Mouse (Mus musculus) CH12F3 (cell line): ENCODE results near the gene Zfp974.
"Not testable (repeated sequence)": the region's sequence is repeated elsewhere in the genome, so short reads cannot be mapped to it uniquely, and the experiment has no call there.

Source experiments
- in situ Hi-C: fragments of 300-500 bp; cut with MboI; formaldehyde crosslinking; loops from 2 replicates; pipeline ENCODE4 v1.14.3; 2020; ENCODE audit warnings: low sequenced_read_pairs

Gene Zfp974

DNA sequence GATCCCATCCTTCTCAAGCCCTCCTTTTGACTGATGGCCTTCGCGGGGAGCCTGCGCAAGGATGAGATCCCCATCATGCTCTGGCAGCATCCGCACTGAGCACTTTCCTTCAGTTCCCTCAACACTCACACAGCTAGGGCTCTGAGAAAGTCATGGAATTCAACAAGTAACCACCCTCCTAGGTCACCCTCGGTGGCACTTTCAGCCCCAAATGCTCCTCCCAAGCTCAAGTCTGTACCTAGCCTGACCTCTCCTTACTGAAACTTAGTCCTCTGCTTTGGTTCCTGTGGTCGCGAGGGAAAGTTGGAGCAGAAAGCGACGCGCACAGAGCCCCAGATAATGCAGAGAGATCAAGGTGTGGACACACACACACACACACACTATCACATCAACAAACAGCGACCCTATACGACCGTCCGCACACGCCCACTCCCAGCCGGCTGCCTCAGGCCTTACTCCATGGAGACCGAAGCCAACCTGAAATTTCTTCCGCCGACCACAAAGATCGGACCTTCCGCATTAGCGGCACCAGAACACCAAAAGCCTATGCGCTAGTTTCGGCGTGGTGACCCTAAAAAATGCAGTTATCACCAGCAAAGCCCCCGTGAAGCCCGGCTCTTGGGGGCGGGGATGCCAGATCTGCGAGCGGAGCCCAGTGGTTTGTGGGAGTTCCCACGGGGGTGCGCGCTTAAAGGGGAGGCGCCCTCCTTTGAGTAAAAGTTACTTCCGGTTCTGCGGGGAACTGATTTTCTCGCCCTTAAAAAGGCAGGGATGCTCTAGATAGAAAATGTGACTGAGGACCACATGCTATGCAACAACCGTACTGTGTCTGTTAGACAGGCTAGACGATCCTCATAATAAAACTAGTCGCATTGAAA, at the start of gene Zfp974:
Zfp974 (minus strand) TSS at position 643 of the 878 bp plus-strand sequence.
- in situ Hi-C loops: no loop called here

DNA sequence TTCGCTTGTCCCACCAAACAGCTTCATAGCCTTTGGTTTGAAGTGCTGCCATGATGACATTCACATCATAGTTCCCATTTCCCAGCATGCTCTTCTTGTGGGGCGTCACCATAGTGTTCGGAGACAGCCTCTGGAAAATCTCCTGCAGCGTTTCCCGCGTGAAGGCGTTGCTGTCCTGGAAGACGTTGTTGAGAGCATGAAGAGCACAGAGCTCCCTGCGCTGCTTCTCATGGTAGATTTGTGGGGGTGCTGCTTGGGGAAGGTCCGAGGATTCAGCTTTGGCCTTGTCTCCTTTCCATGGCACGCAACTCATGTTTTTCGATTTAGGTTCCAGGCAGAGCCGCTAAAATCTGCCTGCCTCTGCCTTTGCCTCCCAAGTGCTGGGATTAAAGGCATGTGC, 20.2 kb upstream of the Zfp974 start:
- in situ Hi-C loops: not testable (repeated sequence)

DNA sequence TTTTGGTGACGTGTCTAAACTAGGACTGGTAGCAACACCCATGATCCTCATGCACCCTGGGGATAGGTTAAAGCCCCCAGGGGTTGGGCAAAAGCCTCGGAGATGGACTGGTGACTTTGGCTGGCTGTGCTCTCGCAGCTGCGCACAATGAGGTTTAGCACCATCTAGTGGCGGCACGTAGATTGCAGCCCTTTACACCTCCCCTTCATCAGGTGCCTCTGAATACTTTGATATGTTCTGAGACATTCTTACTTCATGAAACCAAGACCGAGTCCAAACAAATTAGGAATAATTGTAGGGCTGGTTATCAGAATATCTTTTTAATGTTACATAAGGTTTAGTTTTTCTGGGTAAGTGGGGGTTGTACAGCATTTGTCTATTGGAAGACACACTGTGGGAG, 12.6 kb upstream of the Zfp974 start:
- in situ Hi-C loops: not testable (repeated sequence)

DNA sequence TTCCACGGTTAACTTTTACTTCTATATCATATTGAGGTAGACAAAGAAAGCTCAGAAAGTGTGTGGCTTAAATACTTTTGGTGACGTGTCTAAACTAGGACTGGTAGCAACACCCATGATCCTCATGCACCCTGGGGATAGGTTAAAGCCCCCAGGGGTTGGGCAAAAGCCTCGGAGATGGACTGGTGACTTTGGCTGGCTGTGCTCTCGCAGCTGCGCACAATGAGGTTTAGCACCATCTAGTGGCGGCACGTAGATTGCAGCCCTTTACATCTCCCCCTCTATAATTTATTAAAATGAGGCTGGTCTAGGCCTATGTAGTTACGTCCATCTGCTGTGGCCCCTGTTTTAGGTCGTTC, 4.5 kb upstream of the Zfp974 start:
- in situ Hi-C loops: not testable (repeated sequence)

DNA sequence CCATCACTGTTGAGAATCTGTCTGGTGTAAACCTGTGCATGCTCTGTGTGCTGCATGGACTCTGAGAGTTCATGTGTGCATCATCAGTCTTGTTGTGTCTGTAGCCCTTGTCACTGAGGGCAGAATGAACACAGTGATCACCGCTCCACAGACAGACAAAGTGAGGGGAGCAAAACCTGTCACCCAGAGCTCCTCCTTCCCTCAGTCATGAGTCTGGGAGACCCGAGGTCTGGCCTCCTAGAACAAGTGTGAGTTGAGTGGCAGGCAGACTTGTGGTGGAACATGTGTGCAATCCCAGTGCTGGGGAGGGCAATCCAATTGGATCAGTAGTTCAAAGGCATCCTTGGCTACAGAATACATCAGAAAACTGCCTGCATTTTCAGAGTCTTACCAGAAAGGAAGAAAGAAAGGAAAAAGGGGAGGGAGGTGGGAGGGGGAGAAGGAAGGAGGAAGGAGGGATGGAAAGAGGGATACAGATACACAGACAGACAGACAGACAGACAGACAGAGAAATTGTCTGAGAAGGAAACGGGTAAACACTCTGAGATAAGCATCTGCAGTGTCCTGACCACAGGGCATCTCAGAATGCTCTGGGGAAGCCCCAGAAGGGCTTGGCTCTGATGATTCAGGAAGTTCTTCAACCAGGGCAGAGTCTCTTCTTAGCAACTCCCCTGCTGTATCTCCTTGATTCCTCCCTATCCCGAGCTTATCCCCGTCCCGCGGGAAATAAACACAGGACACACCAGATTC, 4.0 kb upstream of the Zfp974 start:
- in situ Hi-C loops: no loop called here

DNA sequence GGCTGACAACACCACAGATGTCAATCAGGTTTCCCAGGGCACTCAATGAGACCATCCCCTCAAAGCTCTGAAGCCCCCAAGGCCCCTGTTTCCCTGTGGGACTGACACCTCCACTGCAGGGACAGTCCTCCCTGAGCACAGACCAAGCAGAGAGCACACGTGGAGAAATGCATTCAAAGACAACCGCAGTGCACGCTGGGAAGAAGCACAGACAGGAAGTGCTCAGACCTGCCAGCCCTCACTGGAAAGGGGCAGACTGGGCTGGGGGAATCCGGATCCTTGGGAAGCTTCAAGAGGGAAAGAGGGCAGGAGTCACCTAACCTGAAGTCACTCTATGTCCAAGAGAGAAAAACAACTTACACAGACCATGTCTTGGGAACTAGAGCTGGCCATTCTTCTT, 2.2 kb downstream of the Zfp974 start:
- in situ Hi-C loops: not testable (repeated sequence)

DNA sequence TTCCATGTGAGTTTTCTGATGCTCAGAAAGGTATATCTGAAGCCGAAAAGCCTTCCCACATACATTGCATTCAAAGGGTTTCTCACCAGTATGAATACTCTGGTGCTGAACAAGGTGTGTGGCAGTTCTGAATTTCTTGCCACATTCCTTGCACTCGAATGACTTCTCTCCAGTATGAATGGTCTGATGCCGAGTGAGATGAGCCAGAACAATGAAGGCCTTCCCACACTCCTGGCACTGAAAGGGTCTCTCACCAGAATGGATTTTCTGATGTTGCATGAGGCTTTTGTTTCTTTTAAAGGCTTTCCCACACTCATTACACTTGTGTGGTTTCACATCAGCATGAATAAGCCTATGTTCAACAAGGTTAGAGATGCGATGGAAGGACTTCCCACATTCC, 18.3 kb downstream of the Zfp974 start:
- in situ Hi-C loops: not testable (repeated sequence)

DNA sequence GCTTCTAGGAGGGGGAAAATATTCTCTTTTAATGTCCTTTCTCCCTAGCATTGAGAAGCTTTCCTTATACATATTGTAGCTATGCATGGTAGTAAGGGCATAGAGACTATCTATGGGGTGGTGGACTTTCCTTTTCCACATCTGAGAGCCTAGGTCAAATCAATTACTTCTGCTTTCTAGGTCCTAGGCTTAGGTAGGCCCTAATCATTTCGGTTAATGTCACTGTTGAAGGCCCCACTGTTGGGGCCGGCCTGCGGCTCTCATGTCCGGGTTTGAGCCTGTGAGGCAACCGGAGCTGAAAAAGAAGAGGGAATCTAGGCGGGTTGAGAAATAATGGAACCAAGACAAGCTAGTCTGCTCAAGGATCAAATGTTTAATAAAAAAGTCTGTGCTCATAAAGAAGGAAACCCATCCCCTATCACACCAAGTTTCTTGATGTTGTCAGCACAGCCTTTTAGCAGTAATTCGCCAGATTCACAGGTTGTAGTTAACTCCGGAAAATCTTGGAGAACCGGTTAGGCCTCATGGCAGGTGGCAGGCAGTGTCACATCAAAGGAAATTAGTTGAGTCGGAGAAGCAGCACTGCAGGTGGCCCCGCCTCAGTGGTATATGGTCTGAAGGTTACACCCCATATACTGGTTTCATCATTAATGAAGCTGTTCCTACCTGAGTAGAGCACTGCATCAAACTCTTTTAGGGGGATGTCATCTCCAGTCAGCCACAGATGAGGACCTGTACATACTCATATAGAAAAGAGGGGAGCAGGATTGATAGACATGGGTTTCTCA, 24.0 kb downstream of the Zfp974 start:
- in situ Hi-C loops: no loop called here

DNA sequence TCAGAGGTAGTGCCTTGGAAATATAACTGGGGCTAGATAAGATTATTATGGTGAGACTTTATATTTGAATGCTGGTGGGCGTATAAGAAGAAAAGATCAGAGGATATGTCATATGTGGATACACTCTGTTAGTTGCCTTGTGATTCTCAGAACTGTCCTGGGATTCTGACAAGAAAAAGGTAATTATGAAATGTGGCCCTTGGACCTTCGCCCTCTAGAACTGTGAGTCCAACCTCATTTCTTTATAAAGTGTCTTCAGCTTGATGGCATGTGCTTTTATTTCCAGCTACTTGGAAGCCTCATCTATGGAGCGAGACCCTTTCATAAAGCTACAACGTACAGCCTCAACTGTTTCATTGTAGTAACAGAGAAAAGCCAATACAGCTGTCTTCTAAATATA, 28.7 kb downstream of the Zfp974 start:
- in situ Hi-C loops: no loop called here

DNA sequence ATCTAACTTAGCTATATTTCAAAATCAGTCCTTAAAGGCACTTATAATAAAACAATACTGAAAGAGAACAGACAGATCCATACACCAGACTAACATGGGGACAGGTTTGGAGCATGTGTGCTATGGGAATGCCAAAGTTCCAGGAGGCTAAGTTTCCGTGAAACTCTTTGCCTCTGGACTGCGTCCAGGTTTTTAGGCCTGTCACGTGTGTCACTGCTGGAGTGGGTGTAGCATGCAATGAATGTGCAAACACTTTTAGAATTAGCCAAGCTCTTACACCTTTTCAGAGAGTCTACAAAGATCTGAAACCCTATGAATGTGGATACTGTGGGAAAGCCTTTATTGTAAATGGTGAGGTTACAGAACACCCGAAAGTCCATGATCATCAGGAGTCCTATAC, 47.5 kb downstream of the Zfp974 start:
- in situ Hi-C loops: no loop called here

DNA sequence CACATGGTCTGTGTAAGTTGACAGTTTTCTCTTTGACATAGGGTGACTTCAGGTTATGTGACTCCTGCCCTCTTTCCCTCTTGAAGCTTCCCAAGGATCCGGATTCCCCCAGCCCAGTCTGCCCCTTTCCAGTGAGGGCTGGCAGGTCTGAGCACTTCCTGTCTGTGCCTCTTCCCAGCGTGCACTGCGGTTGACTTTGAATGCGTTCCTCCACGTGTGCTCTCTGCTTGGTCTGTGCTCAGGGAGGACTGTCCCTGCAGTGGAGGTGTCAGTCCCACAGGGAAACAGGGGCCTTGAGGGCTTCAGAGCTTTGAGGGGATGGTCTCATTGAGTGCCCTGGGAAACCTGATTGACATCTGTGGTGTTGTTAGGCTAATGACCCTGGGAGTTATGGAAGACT, 66.7 kb downstream of the Zfp974 start:
- in situ Hi-C loops: not testable (repeated sequence)

DNA sequence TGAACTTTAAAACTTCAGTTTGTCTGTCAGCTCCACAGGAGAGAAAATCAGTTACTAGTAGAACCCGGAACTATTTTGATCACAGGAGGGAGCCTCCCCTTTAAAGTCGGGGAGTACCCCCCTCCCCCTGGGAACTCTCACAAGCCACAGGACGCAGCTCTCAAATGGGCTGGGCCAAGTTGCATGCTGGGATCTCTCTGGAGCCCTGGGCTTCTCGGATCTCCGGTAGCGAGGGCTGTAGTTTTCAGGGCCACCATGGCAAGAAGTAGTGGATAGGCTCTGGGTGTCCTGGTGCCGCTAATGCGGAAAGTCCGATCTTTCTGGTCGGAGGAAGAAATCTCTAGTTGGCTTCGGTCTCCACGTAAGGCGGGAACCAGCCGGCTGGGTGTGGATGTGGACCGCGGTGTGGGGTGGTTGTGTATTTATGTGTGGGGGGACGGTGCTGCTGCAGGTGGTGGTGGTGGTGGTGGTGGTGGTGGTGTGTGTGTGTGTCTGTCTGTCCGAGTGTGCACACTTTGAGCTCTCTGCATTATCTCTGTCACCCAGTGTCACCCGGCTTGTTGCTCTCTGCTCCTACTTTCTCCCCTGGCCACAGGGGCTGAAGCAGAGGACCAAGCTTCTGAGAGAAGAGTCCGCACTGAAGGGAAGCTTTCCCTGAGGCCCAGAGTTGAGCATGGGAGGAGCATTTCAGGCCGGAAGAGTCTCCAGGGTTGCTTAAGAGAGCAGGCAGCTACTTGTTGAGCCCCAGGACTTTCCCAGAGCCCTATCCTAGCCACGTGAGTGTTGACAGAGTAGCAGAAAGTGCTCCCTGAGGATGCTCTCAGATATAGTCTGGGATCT, 68.6 kb downstream of the Zfp974 start:
- in situ Hi-C loops: no loop called here

DNA sequence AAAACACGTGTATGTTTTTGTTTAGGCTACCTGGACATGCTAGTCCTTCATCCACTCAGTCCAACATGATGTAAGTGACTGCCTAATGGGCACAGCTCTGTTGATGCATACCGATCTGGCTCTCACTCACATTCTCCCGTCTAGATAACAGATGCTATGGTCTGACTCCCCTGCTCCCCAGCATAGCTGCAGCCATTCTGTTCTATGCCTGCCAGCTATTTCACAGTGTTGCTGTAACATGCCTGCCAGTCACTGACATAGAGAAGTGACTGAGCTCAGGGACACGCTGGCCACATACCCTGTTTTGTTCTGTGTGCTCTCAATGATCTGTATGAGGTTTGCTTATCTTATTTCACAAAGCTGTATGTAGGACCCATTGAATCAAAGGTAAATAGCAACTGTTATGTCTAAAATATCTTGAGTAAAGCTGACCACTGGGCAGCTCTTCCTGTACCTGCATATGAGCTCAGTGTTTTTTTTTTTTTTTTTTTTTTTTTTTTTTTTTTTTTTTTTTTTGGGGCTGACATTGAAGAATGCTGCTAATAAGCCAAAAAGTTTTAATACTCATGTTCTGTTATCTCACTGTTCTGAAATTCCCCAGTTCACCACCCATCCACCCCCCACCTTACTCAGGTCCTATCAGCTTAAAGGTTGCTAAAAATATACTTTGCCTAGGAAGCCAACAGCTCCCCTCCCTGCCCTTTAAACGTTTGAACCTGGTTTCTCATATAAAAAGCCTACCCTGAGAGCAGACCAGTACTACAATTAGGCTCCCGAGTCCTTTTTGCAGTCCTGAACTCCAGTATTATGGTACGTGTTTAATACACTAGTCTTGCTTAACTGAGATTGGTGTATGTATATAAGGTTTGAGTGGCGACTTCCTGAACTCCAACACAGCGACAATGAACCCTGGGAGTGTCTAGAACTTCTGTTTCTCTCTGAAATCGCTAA, 69.7 kb downstream of the Zfp974 start:
- in situ Hi-C loops: no loop called here
